Mouse (Mus musculus) pancreas, adult 10 weeks (tissue): Measurements from ENCODE around the gene Olfr1179. TPM values are rescaled to one million over a fixed set of nuclear protein-coding genes. Genes with fewer than 3 reads are reported as not detected.

Experiments
- polyA plus RNA-seq: library from polyadenylated mRNA; stranded (reverse); fragments of 350-450 nt; fragmentation: Illumina TruSeq; extraction: RNeasy Lipid Tissue Mini Kit (QIAGEN cat#74804); gene quantifications from one replicate; pipeline ENCODE4 v1.2.3, GENCODE M21; 2015; ENCODE audit warnings: low read depth, low replicate concordance; ENCODE audit not compliant: insufficient read depth

Olfr1179 gene
- polyA plus RNA-seq = not detected

GRCm38 (mm10) chr2:88406353-88406752 is at the start of gene Olfr1179:
Gene Olfr1179, minus strand, starts transcription at chr2:88406453.

GRCm38 (mm10) chr2:88454567-88454966 is 48.3 kb upstream of the Olfr1179 start, which contains the start of gene Olfr1183:
Gene Olfr1183, plus strand, starts transcription at chr2:88454867.

GRCm38 (mm10) chr2:88449031-88449430 is 42.8 kb upstream of the Olfr1179 start, which contains the start of gene Gm13757:
Gene Gm13757, minus strand, starts transcription at chr2:88449131.

GRCm38 (mm10) chr2:88426071-88426470 is 19.8 kb upstream of the Olfr1179 start, which contains the start of gene Olfr1181:
Gene Olfr1181, minus strand, starts transcription at chr2:88426171.

GRCm38 (mm10) chr2:88419051-88419450 is 12.8 kb upstream of the Olfr1179 start, which contains the start of gene Olfr1180:
Gene Olfr1180, minus strand, starts transcription at chr2:88419151.

GRCm38 (mm10) chr2:88386762-88387161 is 19.5 kb downstream of the Olfr1179 start, which contains the start of gene Olfr1178:
Gene Olfr1178, plus strand, starts transcription at chr2:88387062.

Other genes starting within 250 kb of the Olfr1179 start
- not detected for gene Olfr1168, start 224.6 kb downstream of the Olfr1179 start, polyA plus RNA-seq
- gene Olfr1170, start 178.1 kb downstream of the Olfr1179 start, polyA plus RNA-seq = not detected
- not detected for gene Olfr1173, start 126.6 kb downstream of the Olfr1179 start, polyA plus RNA-seq
- gene Olfr1174-ps, start 91.3 kb downstream of the Olfr1179 start, polyA plus RNA-seq = not detected
- not detected for gene Olfr1175-ps, start 79.2 kb downstream of the Olfr1179 start, polyA plus RNA-seq
- gene Olfr1176, start 69.7 kb downstream of the Olfr1179 start, polyA plus RNA-seq = not detected
- not detected for gene Olfr1177-ps, start 60.0 kb downstream of the Olfr1179 start, polyA plus RNA-seq
- not detected for gene Olfr1178, start 19.4 kb downstream of the Olfr1179 start, polyA plus RNA-seq
- gene Olfr1180, start 12.7 kb upstream of the Olfr1179 start, polyA plus RNA-seq = not detected
- gene Olfr1181, start 19.7 kb upstream of the Olfr1179 start, polyA plus RNA-seq = not detected
- not detected for gene Gm13757, start 42.7 kb upstream of the Olfr1179 start, polyA plus RNA-seq
- gene Olfr1183, start 48.4 kb upstream of the Olfr1179 start, polyA plus RNA-seq = not detected
- gene Olfr1184, start 77.1 kb upstream of the Olfr1179 start, polyA plus RNA-seq = not detected
- not detected for gene Olfr1185-ps1, start 86.9 kb upstream of the Olfr1179 start, polyA plus RNA-seq
- not detected for gene Olfr1186, start 112.1 kb upstream of the Olfr1179 start, polyA plus RNA-seq
- gene Olfr1188, start 150.5 kb upstream of the Olfr1179 start, polyA plus RNA-seq = not detected
- gene Olfr1189, start 180.0 kb upstream of the Olfr1179 start, polyA plus RNA-seq = not detected
- not detected for gene Olfr1191-ps1, start 234.1 kb upstream of the Olfr1179 start, polyA plus RNA-seq
- gene Olfr1192-ps1, start 242.1 kb upstream of the Olfr1179 start, polyA plus RNA-seq = not detected